Mouse (Mus musculus) neural tube, embryonic 15.5 days (tissue): Measurements from ENCODE around the gene Pum2. TPM values are rescaled to one million over a fixed set of nuclear protein-coding genes. Genes with fewer than 3 reads are reported as not detected.
"Not testable (repeated sequence)": the region's sequence is repeated elsewhere in the genome, so short reads cannot be mapped to it uniquely, and the experiment has no call there.

Experiments
- ATAC-seq: fragments of 200-750 bp; cut with Nextera tagmentation; 2 replicates; pipeline ENCODE4 v1.8.0; 2017; ENCODE audit warnings: mild to moderate bottlenecking, moderate TSS enrichment, moderate library complexity; ENCODE audit not compliant: low FRiP score
- H3K27ac ChIP-seq: fragments of 300-500 bp; sonication (generic); replicated peaks from 2 replicates; pipeline ENCODE4 v1.5.1; 2015; ENCODE audit warnings: mild to moderate bottlenecking, inconsistent platforms
- H3K27me3 ChIP-seq: fragments of 300-500 bp; sonication (generic); replicated peaks from 2 replicates; pipeline ENCODE4 v1.6.1; 2015; ENCODE audit warnings: inconsistent platforms
- H3K36me3 ChIP-seq: fragments of 300-500 bp; sonication (generic); 2 replicates; pipeline ENCODE4 v1.6.1; 2015; ENCODE audit warnings: inconsistent platforms
- H3K4me1 ChIP-seq: fragments of 300-500 bp; sonication (generic); 2 replicates; pipeline ENCODE4 v1.6.1; 2015; ENCODE audit warnings: inconsistent platforms
- H3K4me2 ChIP-seq: fragments of 300-500 bp; sonication (generic); 2 replicates; pipeline ENCODE4 v1.6.1; 2015; ENCODE audit warnings: inconsistent platforms, mild to moderate bottlenecking, moderate library complexity
- H3K4me3 ChIP-seq: fragments of 300-500 bp; sonication (generic); replicated peaks from 2 replicates; pipeline ENCODE4 v1.5.1; 2015; ENCODE audit warnings: mild to moderate bottlenecking, inconsistent platforms
- H3K9ac ChIP-seq: fragments of 300-500 bp; sonication (generic); replicated peaks from 2 replicates; pipeline ENCODE4 v1.6.1; 2015; ENCODE audit warnings: mild to moderate bottlenecking, inconsistent platforms
- H3K9me3 ChIP-seq: fragments of 300-500 bp; sonication (generic); replicated peaks from 2 replicates; pipeline ENCODE4 v1.6.1; 2016; ENCODE audit warnings: inconsistent platforms
- WGBS: fragments of 180-500 bp; shearing (Covaris S2); methylation state at CpG from one replicate; pipeline ENCODE4 v1.1.7; 2015; ENCODE audit warnings: mixed read lengths; 5-methylcytosine and 5-hydroxymethylcytosine counted together
- polyA plus RNA-seq: library from polyadenylated mRNA; unstranded; fragments of >200 nt; fragmentation: Nextera tagmentation; extraction: Ambion mirVana; gene quantifications from 2 replicates; pipeline ENCODE4 v1.2.1, GENCODE M21; 2015

The Pum2 gene
- polyA plus RNA-seq, 1 experiment from 2014 or later: 40.4 TPM

GRCm38 (mm10) chr12:8650027-8650426 is 23.9 kb upstream of the Pum2 start:
- H3K36me3 ChIP-seq, H3K4me1 ChIP-seq, ATAC-seq, H3K4me2 ChIP-seq, H3K9ac ChIP-seq, H3K9me3 ChIP-seq, H3K27me3 ChIP-seq, H3K27ac ChIP-seq, H3K4me3 ChIP-seq: not testable (repeated sequence)
- WGBS: 65% methylated on average over 3 of the region's 3 CpGs

DNA sequence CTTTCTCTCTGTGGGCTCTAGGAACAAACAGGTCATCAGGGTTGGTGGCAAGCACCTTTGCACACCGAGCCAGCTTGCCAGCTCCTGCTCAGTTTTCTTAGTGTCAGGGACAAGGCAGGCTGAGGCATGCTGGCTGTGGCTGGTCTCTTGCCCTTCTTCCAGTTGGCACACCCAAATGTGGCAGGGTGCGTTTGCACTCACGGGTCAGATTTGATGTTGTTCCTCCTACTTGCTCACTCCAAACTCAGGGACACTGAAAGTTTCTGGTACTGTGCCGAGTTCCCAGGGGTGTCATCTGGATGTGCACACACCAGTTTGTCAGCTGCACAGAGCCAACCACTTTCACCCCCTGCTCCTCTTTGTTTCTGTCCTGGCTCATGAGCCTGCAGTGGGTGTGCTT is 17.3 kb upstream of the Pum2 start:
- H3K36me3 ChIP-seq: no peaks in the 10 kb centered on the region
- H3K4me1 ChIP-seq: no peaks in the 10 kb centered on the region
- H3K9ac ChIP-seq: no peak overlapping the region
- no peak overlapping the region for H3K4me3 ChIP-seq
- H3K9me3 ChIP-seq: no peaks in the 10 kb centered on the region
- no peak for ATAC-seq
- no peaks in the 10 kb centered on the region for H3K27me3 ChIP-seq
- H3K4me2 ChIP-seq: no peak overlapping the region
- WGBS: 94% methylated on average over 4 of the region's 4 CpGs
- H3K27ac ChIP-seq: no peak overlapping the region

- no peak overlapping the region for H3K27ac ChIP-seq
- no peaks in the 10 kb centered on the region for H3K27me3 ChIP-seq
- no peak overlapping the region for H3K4me2 ChIP-seq
- H3K4me1 ChIP-seq: no peaks in the 10 kb centered on the region
- no peak for ATAC-seq
- no peaks in the 10 kb centered on the region for H3K9me3 ChIP-seq
- H3K4me3 ChIP-seq: no peak overlapping the region
- H3K9ac ChIP-seq: no peak overlapping the region
- H3K36me3 ChIP-seq: no peaks in the 10 kb centered on the region
- 73% methylated on average over 10 of the region's 10 CpGs for WGBS
Observed at GRCm38 (mm10) chr12:8657116-8657515, 16.8 kb upstream of the Pum2 start.

DNA sequence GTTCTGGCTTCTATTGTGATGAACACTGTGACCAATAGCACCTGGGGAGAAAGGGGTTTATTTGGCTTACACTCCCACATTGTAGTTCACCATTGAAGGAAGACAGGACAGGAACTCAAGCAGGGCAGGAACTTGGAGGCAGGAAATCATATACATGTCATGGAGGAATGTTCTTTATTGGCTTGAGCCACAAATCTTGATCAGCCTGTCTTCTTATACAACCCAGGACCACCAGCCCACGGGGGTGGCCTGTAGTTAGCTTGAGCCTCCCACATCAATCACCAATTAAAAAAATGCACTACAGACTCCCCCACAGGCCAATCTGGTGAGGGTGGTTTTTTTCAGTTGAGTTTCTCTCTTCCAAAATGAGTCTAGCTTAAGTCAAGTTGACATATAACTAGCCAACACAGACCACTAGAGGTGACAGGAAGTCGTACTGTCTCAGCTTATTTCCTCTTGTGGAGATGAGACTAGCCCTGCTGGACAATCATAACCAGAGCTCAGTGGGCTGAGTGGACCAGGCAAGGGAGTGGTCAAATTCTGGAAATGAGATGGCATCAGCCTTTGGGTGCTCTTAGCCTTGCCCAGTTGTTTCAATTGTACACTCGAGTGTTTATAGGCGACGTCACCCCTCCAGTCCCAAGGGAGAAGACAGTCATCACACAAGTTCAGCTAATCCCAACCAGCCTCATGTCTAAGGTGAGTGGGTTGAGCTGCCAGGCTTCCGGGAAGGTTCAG is 16.1 kb upstream of the Pum2 start:
- no peaks in the 10 kb centered on the region for H3K4me1 ChIP-seq
- H3K27me3 ChIP-seq: no peaks in the 10 kb centered on the region
- no peaks in the 10 kb centered on the region for H3K9me3 ChIP-seq
- no peak overlapping the region for H3K4me3 ChIP-seq
- WGBS: 87% methylated on average over 6 of the region's 6 CpGs
- no peak overlapping the region for H3K9ac ChIP-seq
- H3K27ac ChIP-seq: no peak overlapping the region
- ATAC-seq: no peak
- no peak overlapping the region for H3K4me2 ChIP-seq
- H3K36me3 ChIP-seq: no peaks in the 10 kb centered on the region

- no peaks in the 10 kb centered on the region for H3K9me3 ChIP-seq
- WGBS: 87% methylated on average over 15 of the region's 15 CpGs
- no peak overlapping the region for H3K9ac ChIP-seq
- no peaks in the 10 kb centered on the region for H3K4me1 ChIP-seq
- H3K36me3 ChIP-seq: no peaks in the 10 kb centered on the region
- H3K27me3 ChIP-seq: no peaks in the 10 kb centered on the region
- H3K4me2 ChIP-seq: no peak overlapping the region
- no peak overlapping the region for H3K4me3 ChIP-seq
- H3K27ac ChIP-seq: no peak overlapping the region
- no peak for ATAC-seq
Observed at GRCm38 (mm10) chr12:8659406-8660279, 14.3 kb upstream of the Pum2 start.

GRCm38 (mm10) chr12:8661747-8662146 is 12.2 kb upstream of the Pum2 start:
- ATAC-seq: no peak

GRCm38 (mm10) chr12:8662175-8662574 is 11.8 kb upstream of the Pum2 start:
- 48% methylated on average over 2 of the region's 2 CpGs for WGBS
- H3K36me3 ChIP-seq: no peaks in the 10 kb centered on the region
- ATAC-seq: no peak
- no peak overlapping the region for H3K4me3 ChIP-seq
- H3K27me3 ChIP-seq: no peaks in the 10 kb centered on the region
- no peaks in the 10 kb centered on the region for H3K4me1 ChIP-seq
- H3K4me2 ChIP-seq: no peak overlapping the region
- no peak overlapping the region for H3K9ac ChIP-seq
- no peak overlapping the region for H3K27ac ChIP-seq
- no peaks in the 10 kb centered on the region for H3K9me3 ChIP-seq

More at GRCm38 (mm10) chr12:8661747-8662146, 12.2 kb upstream of the Pum2 start:
- no peaks in the 10 kb centered on the region for H3K4me1 ChIP-seq
- H3K9ac ChIP-seq: no peak overlapping the region
- 59% methylated on average over 3 of the region's 3 CpGs for WGBS
- no peaks in the 10 kb centered on the region for H3K27me3 ChIP-seq
- no peak overlapping the region for H3K27ac ChIP-seq
- H3K4me2 ChIP-seq: no peak overlapping the region
- H3K9me3 ChIP-seq: no peaks in the 10 kb centered on the region
- no peak overlapping the region for H3K4me3 ChIP-seq
- no peaks in the 10 kb centered on the region for H3K36me3 ChIP-seq

- no peak overlapping the region for H3K9ac ChIP-seq
- no peaks in the 10 kb centered on the region for H3K27me3 ChIP-seq
- H3K36me3 ChIP-seq: no peaks in the 10 kb centered on the region
- H3K4me1 ChIP-seq: no peaks in the 10 kb centered on the region
- H3K4me2 ChIP-seq: no peak overlapping the region
- WGBS: 91% methylated on average over 4 of the region's 4 CpGs
- ATAC-seq: no peak
- H3K4me3 ChIP-seq: no peak overlapping the region
- H3K9me3 ChIP-seq: no peaks in the 10 kb centered on the region
- H3K27ac ChIP-seq: no peak overlapping the region
Observed at GRCm38 (mm10) chr12:8662721-8663120, 11.2 kb upstream of the Pum2 start.

GRCm38 (mm10) chr12:8667473-8668255 is 6.3 kb upstream of the Pum2 start:
- no peaks in the 10 kb centered on the region for H3K27me3 ChIP-seq
- no peaks in the 10 kb centered on the region for H3K9me3 ChIP-seq
- 87% methylated on average over 4 of the region's 4 CpGs for WGBS
- H3K4me2 ChIP-seq: no peak overlapping the region
- H3K27ac ChIP-seq: no peak overlapping the region
- ATAC-seq: no peak
- no peak overlapping the region for H3K9ac ChIP-seq
- no peaks in the 10 kb centered on the region for H3K36me3 ChIP-seq
- no peak overlapping the region for H3K4me3 ChIP-seq
- H3K4me1 ChIP-seq: no peaks in the 10 kb centered on the region

- no peak overlapping the region for H3K4me2 ChIP-seq
- H3K27ac ChIP-seq: no peak overlapping the region
- no peak for ATAC-seq
- 84% methylated on average over 4 of the region's 4 CpGs for WGBS
- no peak overlapping the region for H3K4me3 ChIP-seq
- no peaks in the 10 kb centered on the region for H3K27me3 ChIP-seq
- no peaks in the 10 kb centered on the region for H3K9me3 ChIP-seq
- H3K4me1 ChIP-seq: peaks cover 7% of the 10 kb centered on the region
- no peaks in the 10 kb centered on the region for H3K36me3 ChIP-seq
- no peak overlapping the region for H3K9ac ChIP-seq
Observed at GRCm38 (mm10) chr12:8669421-8669820, 4.5 kb upstream of the Pum2 start.

GRCm38 (mm10) chr12:8669846-8670245 is 4.1 kb upstream of the Pum2 start:
- 74% methylated on average over 3 of the region's 3 CpGs for WGBS

More at GRCm38 (mm10) chr12:8669846-8670245, 4.1 kb upstream of the Pum2 start:
- Histone ChIP-seq H3K27me3 (no peaks in the 10 kb centered on the region), H3K4me2 (no peak overlapping the region), H3K36me3 (no peaks in the 10 kb centered on the region), H3K4me1 (peaks cover 7% of the 10 kb centered on the region), H3K9ac (no peak overlapping the region), H3K4me3 (no peak overlapping the region), H3K27ac (no peak overlapping the region), H3K9me3 (no peaks in the 10 kb centered on the region)
- ATAC-seq: no peak
